Mouse (Mus musculus) C2C12 (cell line): ENCODE measurements at regions not wholly inside any gene's neighbourhood (a gene's known extent, or its start where the extent isn't known, plus 50 kb on each side); places are given as distances from the start of the nearest gene placed in this dataset.

Experiments
- CEBPB ChIP-seq: IDR thresholded peaks from one replicate; pipeline ENCODE4 v1.6.1; 2011; ENCODE audit warnings: low read depth, mild to moderate bottlenecking, control low read depth, moderate library complexity
- CTCF ChIP-seq: IDR thresholded peaks from one replicate; pipeline ENCODE4 v1.5.1; 2011; ENCODE audit not compliant: control insufficient read depth, insufficient read depth, insufficient read length
- FOSL1 ChIP-seq: IDR thresholded peaks from one replicate; pipeline ENCODE4 v1.8.0; 2011; ENCODE audit warnings: mild to moderate bottlenecking, low read length; ENCODE audit not compliant: poor library complexity, insufficient read depth, severe bottlenecking
- MAX ChIP-seq: IDR thresholded peaks from one replicate; pipeline ENCODE4 v1.6.1; 2011; ENCODE audit warnings: mild to moderate bottlenecking, control low read depth
- MYOD1 ChIP-seq: IDR thresholded peaks from one replicate; pipeline ENCODE4 v1.6.1; 2011; ENCODE audit warnings: low read depth; ENCODE audit not compliant: control insufficient read depth, insufficient read length
- MYOG ChIP-seq: IDR thresholded peaks from one replicate; pipeline ENCODE4 v1.6.1; 2011; ENCODE audit not compliant: control insufficient read depth, insufficient read length; ENCODE audit errors: extremely low read depth
- USF1 ChIP-seq: IDR thresholded peaks from one replicate; pipeline ENCODE4 v1.6.1; 2011; ENCODE audit warnings: low read depth, mild to moderate bottlenecking, control low read depth, moderate library complexity

DNA sequence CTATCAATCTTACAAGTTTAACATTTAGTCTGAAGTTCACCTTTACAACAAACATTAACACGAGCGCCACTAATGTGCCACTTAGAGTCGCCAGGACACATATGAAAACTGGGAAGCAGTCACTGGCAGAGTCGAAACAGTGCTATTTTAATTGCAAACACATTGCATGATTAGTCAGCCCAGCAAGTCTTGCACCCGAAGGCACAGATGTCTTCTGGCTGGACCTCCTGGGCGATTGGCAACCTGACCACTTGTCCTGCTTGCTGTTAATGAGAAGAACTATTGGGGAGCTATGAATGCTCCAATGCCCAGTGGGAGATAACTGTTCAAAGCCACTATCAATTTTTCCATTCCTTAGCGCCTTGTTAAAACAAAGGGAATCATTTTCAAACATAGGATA is 547.0 kb downstream of the Etv1 start:
- TF ChIP-seq USF1 (no peak), CTCF (no peak), MYOG (no peak), FOSL1 (no peak), MAX (no peak), MYOD1 (no peak), CEBPB (no peak)
